Mouse (Mus musculus): ENCODE measurements around the gene Nelfb. TPM values are rescaled to one million over a fixed set of nuclear protein-coding genes. Genes with fewer than 3 reads are reported as not detected.

Gene Nelfb
- polyA plus RNA-seq, 1 experiment = 91.3 TPM

- no peak for DNase-seq (ENCODE audit: low read depth)
- TF ChIP-seq POLR2A (IDR thresholded peaks at IDR 0.05; ENCODE audit: borderline replicate concordance, extremely low read depth, insufficient read depth, insufficient read length, poor library complexity, severe bottlenecking) = no peak
- TF ChIP-seq CTCF (IDR thresholded peaks at IDR 0.05; ENCODE audit: borderline replicate concordance, extremely low read depth, insufficient read depth, insufficient read length) = no peak
Observed at GRCm38 (mm10) chr2:25172629-25173028, 38.7 kb downstream of the Nelfb start.

GRCm38 (mm10) chr2:25171769-25172153 lies 39.5 kb downstream of the Nelfb start:
- DNase-seq (ENCODE audit: low read depth) = peak; percentile 49

GRCm38 (mm10) chr2:25171101-25171768 lies 40.1 kb downstream of the Nelfb start:
- TF ChIP-seq CTCF (IDR thresholded peaks at IDR 0.05; ENCODE audit: borderline replicate concordance, extremely low read depth, insufficient read depth, insufficient read length) (no peak), POLR2A (IDR thresholded peaks at IDR 0.05; ENCODE audit: borderline replicate concordance, extremely low read depth, insufficient read depth, insufficient read length, poor library complexity, severe bottlenecking) (no peak)
- DNase-seq (ENCODE audit: low read depth) = no peak

More at GRCm38 (mm10) chr2:25171769-25172153, 39.5 kb downstream of the Nelfb start:
- TF ChIP-seq CTCF (IDR thresholded peaks at IDR 0.05; ENCODE audit: borderline replicate concordance, extremely low read depth, insufficient read depth, insufficient read length) = no peak
- TF ChIP-seq POLR2A (IDR thresholded peaks at IDR 0.05; ENCODE audit: borderline replicate concordance, extremely low read depth, insufficient read depth, insufficient read length, poor library complexity, severe bottlenecking) = no peak

GRCm38 (mm10) chr2:25170326-25171100 lies 40.8 kb downstream of the Nelfb start:
- DNase-seq (ENCODE audit: low read depth) = peak; percentile 72
- TF ChIP-seq CTCF (IDR thresholded peaks at IDR 0.05; ENCODE audit: borderline replicate concordance, extremely low read depth, insufficient read depth, insufficient read length) (no peak), POLR2A (IDR thresholded peaks at IDR 0.05; ENCODE audit: borderline replicate concordance, extremely low read depth, insufficient read depth, insufficient read length, poor library complexity, severe bottlenecking) (no peak)

DNA sequence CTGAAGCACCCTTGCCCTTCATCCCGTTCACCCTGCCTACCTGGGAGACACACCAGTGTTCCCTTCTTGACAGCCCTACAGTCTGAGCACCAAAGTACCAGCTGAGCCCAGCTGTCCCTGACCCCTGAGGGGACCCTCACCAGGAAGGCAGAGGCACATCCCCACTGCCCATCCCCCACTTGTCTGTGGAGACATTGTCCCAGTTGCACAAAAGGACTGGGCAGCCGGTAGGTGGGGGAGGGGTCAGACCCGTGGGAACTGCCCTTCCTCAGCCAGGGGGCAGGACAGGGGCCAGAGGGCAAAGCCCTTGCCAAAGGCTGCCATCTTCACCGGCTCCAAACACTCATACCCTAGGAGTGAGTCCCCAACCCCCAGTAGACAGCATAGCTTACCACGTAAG lies 41.5 kb downstream of the Nelfb start:
- TF ChIP-seq CTCF (IDR thresholded peaks at IDR 0.05; ENCODE audit: borderline replicate concordance, extremely low read depth, insufficient read depth, insufficient read length) (no peak), POLR2A (IDR thresholded peaks at IDR 0.05; ENCODE audit: borderline replicate concordance, extremely low read depth, insufficient read depth, insufficient read length, poor library complexity, severe bottlenecking) (no peak)
- DNase-seq (ENCODE audit: low read depth) = no peak

DNA sequence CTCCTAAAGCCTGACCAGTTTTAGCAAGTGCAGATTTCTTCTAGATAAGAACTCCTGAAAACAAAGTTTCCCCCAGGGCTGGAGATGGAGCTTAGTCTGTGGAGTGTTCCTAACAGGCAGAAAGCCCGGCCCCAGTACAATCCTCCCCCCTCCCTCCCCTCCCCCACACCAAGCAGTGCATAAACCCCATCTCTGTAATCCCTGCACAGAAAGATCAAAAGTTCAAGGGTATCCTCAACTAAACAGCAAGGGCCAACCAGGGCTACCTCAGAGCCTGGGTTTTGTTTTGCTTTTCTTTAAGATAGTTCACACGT lies 42.7 kb downstream of the Nelfb start:
- TF ChIP-seq CTCF (IDR thresholded peaks at IDR 0.05; ENCODE audit: borderline replicate concordance, extremely low read depth, insufficient read depth, insufficient read length) (no peak), POLR2A (IDR thresholded peaks at IDR 0.05; ENCODE audit: borderline replicate concordance, extremely low read depth, insufficient read depth, insufficient read length, poor library complexity, severe bottlenecking) (no peak)
- DNase-seq (ENCODE audit: low read depth) = no peak

GRCm38 (mm10) chr2:25167919-25168664 lies 43.2 kb downstream of the Nelfb start:
- peak; percentile 91 for DNase-seq (ENCODE audit: low read depth)
- TF ChIP-seq POLR2A (IDR thresholded peaks at IDR 0.05; ENCODE audit: borderline replicate concordance, extremely low read depth, insufficient read depth, insufficient read length, poor library complexity, severe bottlenecking) (no peak), CTCF (IDR thresholded peaks at IDR 0.05; ENCODE audit: borderline replicate concordance, extremely low read depth, insufficient read depth, insufficient read length) (no peak)

DNA sequence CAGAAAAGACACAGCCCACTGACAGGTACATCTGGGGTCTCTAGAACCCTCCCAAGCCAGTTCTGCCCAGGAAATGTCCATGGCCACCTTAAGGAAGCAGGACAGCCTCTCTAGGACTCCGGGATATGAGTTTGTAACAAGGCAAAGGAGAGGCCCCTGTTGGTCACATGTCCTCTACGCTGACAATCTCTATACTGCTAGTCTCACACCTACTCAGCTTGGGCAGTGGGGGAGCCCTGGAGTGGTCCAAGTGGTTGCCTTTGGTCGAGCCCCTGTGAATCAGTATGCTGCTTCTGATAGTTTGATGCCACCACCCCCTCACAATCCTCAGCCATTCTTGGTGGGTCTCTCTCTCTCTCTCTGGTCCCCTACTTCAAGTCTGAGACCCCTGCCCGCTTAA lies 43.8 kb downstream of the Nelfb start:
- TF ChIP-seq POLR2A (IDR thresholded peaks at IDR 0.05; ENCODE audit: borderline replicate concordance, extremely low read depth, insufficient read depth, insufficient read length, poor library complexity, severe bottlenecking) = no peak
- no peak for TF ChIP-seq CTCF (IDR thresholded peaks at IDR 0.05; ENCODE audit: borderline replicate concordance, extremely low read depth, insufficient read depth, insufficient read length)
- DNase-seq (ENCODE audit: low read depth) = peak; percentile 59

DNA sequence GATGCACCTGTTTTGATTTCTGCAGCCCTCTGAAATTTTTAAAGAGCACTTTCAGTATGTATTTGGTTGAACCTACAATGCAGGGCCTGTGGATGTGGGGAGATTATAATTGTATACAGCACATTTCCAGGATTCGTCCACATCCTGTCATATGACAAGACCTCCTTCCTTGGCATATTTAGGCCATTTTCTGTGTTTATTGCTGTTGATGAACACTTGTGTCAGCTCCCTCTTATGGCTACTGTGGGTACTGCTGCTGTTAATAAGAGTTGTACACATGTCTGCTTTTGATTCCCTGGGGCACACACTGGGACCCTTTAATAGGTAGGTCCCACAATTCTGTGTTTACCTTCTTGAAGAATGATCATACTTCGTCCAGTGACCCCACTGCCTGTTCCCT lies 53.6 kb downstream of the Nelfb start:
- DNase-seq (ENCODE audit: low read depth) = peak; percentile 72
- TF ChIP-seq POLR2A (IDR thresholded peaks at IDR 0.05; ENCODE audit: borderline replicate concordance, extremely low read depth, insufficient read depth, insufficient read length, poor library complexity, severe bottlenecking) (no peak), CTCF (IDR thresholded peaks at IDR 0.05; ENCODE audit: borderline replicate concordance, extremely low read depth, insufficient read depth, insufficient read length) (peak; percentile 37; the same call in 1 of the 2 replicates)

DNA sequence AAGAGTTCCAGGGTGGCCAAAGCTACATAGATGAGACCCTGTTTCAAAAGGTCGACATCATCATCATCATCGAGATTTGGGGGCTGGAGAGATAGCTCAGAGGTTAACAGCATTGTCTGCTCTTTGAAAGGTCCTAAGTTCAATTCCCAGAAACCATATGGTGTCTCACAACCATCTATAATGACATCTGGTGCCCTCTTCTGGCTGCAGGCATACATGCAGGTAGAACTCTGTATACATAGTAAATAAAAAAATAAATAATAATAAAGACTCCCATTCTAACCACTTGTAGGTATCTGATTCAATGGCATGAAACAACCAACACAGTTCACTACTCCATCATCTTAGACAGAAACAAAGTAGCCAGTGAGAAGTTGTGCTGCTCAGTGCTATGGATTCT lies 54.3 kb downstream of the Nelfb start:
- TF ChIP-seq CTCF (IDR thresholded peaks at IDR 0.05; ENCODE audit: borderline replicate concordance, extremely low read depth, insufficient read depth, insufficient read length) (no peak), POLR2A (IDR thresholded peaks at IDR 0.05; ENCODE audit: borderline replicate concordance, extremely low read depth, insufficient read depth, insufficient read length, poor library complexity, severe bottlenecking) (no peak)
- peak; percentile 25 for DNase-seq (ENCODE audit: low read depth)

DNA sequence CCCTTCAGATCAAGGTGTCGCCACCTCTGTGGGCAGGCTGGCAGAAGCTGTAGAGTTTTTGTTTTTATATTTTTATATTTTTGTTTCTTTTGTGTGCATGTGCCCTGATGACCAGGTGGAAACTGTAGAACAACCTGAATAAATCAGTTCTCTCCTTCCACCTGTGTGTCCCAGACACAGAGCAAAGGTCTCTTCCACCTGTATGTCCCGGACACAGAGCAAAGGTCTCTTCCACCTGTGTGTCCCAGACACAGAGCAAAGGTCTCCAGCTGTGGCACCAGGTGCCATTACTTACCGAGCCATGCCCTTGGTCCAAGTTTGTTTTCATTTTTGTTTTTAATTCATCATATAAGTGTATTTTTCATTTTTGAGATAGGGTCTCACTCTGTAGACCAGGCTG lies 55.1 kb downstream of the Nelfb start:
- no peak for DNase-seq (ENCODE audit: low read depth)
- TF ChIP-seq POLR2A (IDR thresholded peaks at IDR 0.05; ENCODE audit: borderline replicate concordance, extremely low read depth, insufficient read depth, insufficient read length, poor library complexity, severe bottlenecking) (no peak), CTCF (IDR thresholded peaks at IDR 0.05; ENCODE audit: borderline replicate concordance, extremely low read depth, insufficient read depth, insufficient read length) (no peak)
